Mouse (Mus musculus) urinary bladder, postnatal 25 days (tissue): ENCODE results near the gene Flrt3.

Experiments used
- DNase-seq: peaks from one replicate; pipeline ENCODE4 v3.0.0; 2022; ENCODE audit warnings: low spot score

The Flrt3 gene

GRCm38 (mm10) chr2:140621730-140622337 lies 49.4 kb downstream of the Flrt3 start:
- DNase-seq, result no peak

- no peak for DNase-seq
These were observed 55.8 kb downstream of the Flrt3 start for GRCm38 (mm10) chr2:140615451-140615850.
